Mouse (Mus musculus) CH12.LX (cell line): ENCODE measurements around the gene Snrk.

Source experiments
- CHD1 ChIP-seq: IDR thresholded peaks from 2 replicates; pipeline ENCODE4 v1.6.1; 2012; ENCODE audit warnings: low read depth, low read length, improper control_type of control experiment, inconsistent platforms
- CTCF ChIP-seq, 2 experiments: IDR thresholded peaks in 1 of 2; conservative IDR thresholded peaks in 1 of 2; 2 replicates each; pipeline ENCODE4 v1.5.1; 2011 to 2012; ENCODE audit warnings: low read depth in 2 of 2, low read length in 2 of 2, improper control_type of control experiment in 1 of 2, inconsistent platforms in 1 of 2, mild to moderate bottlenecking in 1 of 2, moderate library complexity in 1 of 2
- MEF2A ChIP-seq: IDR thresholded peaks from 2 replicates; pipeline ENCODE4 v1.6.1; 2014; ENCODE audit warnings: low read depth, mild to moderate bottlenecking, inconsistent platforms, low read length, improper control_type of control experiment, borderline replicate concordance
- POLR2A ChIP-seq: IDR thresholded peaks from 2 replicates; pipeline ENCODE4 v1.6.1; 2011; ENCODE audit warnings: low read depth, mild to moderate bottlenecking, improper control_type of control experiment, low read length
- RAD21 ChIP-seq: IDR thresholded peaks from 2 replicates; pipeline ENCODE4 v1.6.1; 2011; ENCODE audit warnings: low read depth, mild to moderate bottlenecking, low read length, improper control_type of control experiment, moderate library complexity
- TCF12 ChIP-seq: IDR thresholded peaks from 2 replicates; pipeline ENCODE4 v1.6.1; 2014; ENCODE audit warnings: low read depth, mild to moderate bottlenecking, inconsistent platforms, low read length, improper control_type of control experiment
- ZKSCAN1 ChIP-seq: IDR thresholded peaks from 2 replicates; pipeline ENCODE4 v1.6.1; 2012; ENCODE audit warnings: low read depth, inconsistent platforms, low read length, improper control_type of control experiment, borderline replicate concordance

- TF ChIP-seq RAD21 (no peak), CHD1 (no peak), MEF2A (no peak), CTCF (conservative IDR thresholded peaks at IDR 0.05 in 1 of 2, IDR thresholded peaks at IDR 0.05 in 1 of 2; ENCODE audit: low read depth in 2 of 2, low read length in 2 of 2) (no peak), POLR2A (no peak), ZKSCAN1 (no peak), TCF12 (no peak)
Measured at GRCm38 (mm10) chr9:122128686-122129085, 11.6 kb downstream of the Snrk start.
